Mouse (Mus musculus) lung, embryonic 16.5 days (tissue): ENCODE results near the gene Vdr. TPM values are rescaled to one million over a fixed set of nuclear protein-coding genes. Genes with fewer than 3 reads are reported as not detected.

Source experiments
- ATAC-seq: fragments of 200-750 bp; cut with Nextera tagmentation; 2 replicates; pipeline ENCODE4 v1.8.0; 2017; ENCODE audit warnings: low read depth, mild to moderate bottlenecking, moderate library complexity
- H3K27ac ChIP-seq: fragments of 300-500 bp; sonication (generic); 2 replicates; pipeline ENCODE4 v1.5.1; 2014; ENCODE audit warnings: mild to moderate bottlenecking, control low read depth, low read length
- H3K27me3 ChIP-seq: fragments of 300-500 bp; sonication (generic); 2 replicates; pipeline ENCODE4 v1.6.1; 2014; ENCODE audit warnings: low read depth, low read length, mixed read lengths; ENCODE audit not compliant: control insufficient read depth, insufficient read depth
- H3K36me3 ChIP-seq: fragments of 300-500 bp; sonication (generic); 2 replicates; pipeline ENCODE4 v1.6.1; 2014; ENCODE audit warnings: low read length; ENCODE audit not compliant: control insufficient read depth, insufficient read depth
- H3K4me1 ChIP-seq: fragments of 300-500 bp; sonication (generic); replicated peaks from 2 replicates; pipeline ENCODE4 v1.6.1; 2014; ENCODE audit warnings: low read length, mixed read lengths; ENCODE audit not compliant: control insufficient read depth, insufficient read depth
- H3K4me2 ChIP-seq: fragments of 300-500 bp; sonication (generic); 2 replicates; pipeline ENCODE4 v1.6.1; 2014; ENCODE audit warnings: low read depth, low read length, control low read depth
- H3K4me3 ChIP-seq: fragments of 300-500 bp; sonication (generic); 2 replicates; pipeline ENCODE4 v1.5.1; 2014; ENCODE audit warnings: mild to moderate bottlenecking, low read length, control low read depth
- H3K9ac ChIP-seq: fragments of 300-500 bp; sonication (generic); 2 replicates; pipeline ENCODE4 v1.6.1; 2014; ENCODE audit warnings: low read length, control low read depth
- H3K9me3 ChIP-seq: fragments of 300-500 bp; sonication (generic); 2 replicates; pipeline ENCODE4 v1.6.1; 2016; ENCODE audit warnings: low read length; ENCODE audit not compliant: control insufficient read depth
- WGBS: fragments of 180-500 bp; shearing (Covaris S2); extraction: QIAGEN DNeasy Blood & Tissue Kit; methylation state at CpG from one replicate; pipeline ENCODE4 v1.1.7; 2014; 5-methylcytosine and 5-hydroxymethylcytosine counted together
- polyA plus RNA-seq: library from polyadenylated mRNA; unstranded; fragments of >200 nt; fragmentation: Nextera tagmentation; extraction: Ambion mirVana; gene quantifications from 2 replicates; pipeline ENCODE4 v1.2.1, GENCODE M21; 2015

Vdr gene
- polyA plus RNA-seq, 1 experiment from 2014 or later = 1.7 TPM

- H3K4me1 ChIP-seq = peaks cover 66% of the 10 kb centered on the region
- no peaks in the 10 kb centered on the region for H3K9me3 ChIP-seq
- no peak overlapping the region for H3K4me3 ChIP-seq
- H3K9ac ChIP-seq = no peak overlapping the region; the same call in 1 of the 2 replicates
- WGBS = 60% methylated on average over 6 of the region's 6 CpGs
- H3K4me2 ChIP-seq = no peak overlapping the region
- no peaks in the 10 kb centered on the region for H3K27me3 ChIP-seq
- peaks cover 2% of the 10 kb centered on the region; the same call in 1 of the 2 replicates for H3K36me3 ChIP-seq
- ATAC-seq = no peak
- H3K27ac ChIP-seq = peak overlapping the region; percentile 61
Measured at GRCm38 (mm10) chr15:97821983-97822363, 88.5 kb downstream of the Vdr start.

GRCm38 (mm10) chr15:97821321-97821982, 89.0 kb downstream of the Vdr start:
- Histone ChIP-seq H3K27ac (peak overlapping the region; percentile 61), H3K27me3 (no peaks in the 10 kb centered on the region), H3K4me3 (no peak overlapping the region), H3K9me3 (no peaks in the 10 kb centered on the region), H3K4me1 (peaks cover 61% of the 10 kb centered on the region), H3K36me3 (no peaks in the 10 kb centered on the region; the same call in 1 of the 2 replicates), H3K9ac (no peak overlapping the region; the same call in 1 of the 2 replicates), H3K4me2 (0 out of 2 replicates have a peak overlapping the region, but pooled peaks have one; percentile 8)
- peak; percentile 30 for ATAC-seq
- WGBS = 29% methylated on average over 10 of the region's 10 CpGs

GRCm38 (mm10) chr15:97819937-97820336, 90.5 kb downstream of the Vdr start:
- Histone ChIP-seq H3K9me3 (no peaks in the 10 kb centered on the region), H3K27me3 (no peaks in the 10 kb centered on the region), H3K4me1 (peaks cover 47% of the 10 kb centered on the region), H3K36me3 (no peaks in the 10 kb centered on the region; the same call in 1 of the 2 replicates), H3K9ac (no peak overlapping the region), H3K27ac (no peak overlapping the region), H3K4me3 (no peak overlapping the region), H3K4me2 (no peak overlapping the region)
- ATAC-seq = no peak
- 87% methylated on average over 9 of the region's 9 CpGs for WGBS

GRCm38 (mm10) chr15:97816199-97816994, 94.0 kb downstream of the Vdr start:
- H3K27ac ChIP-seq = no peak overlapping the region
- no peak for ATAC-seq
- H3K9ac ChIP-seq = no peak overlapping the region
- H3K4me1 ChIP-seq = peaks cover 39% of the 10 kb centered on the region
- 88% methylated on average over 17 of the region's 17 CpGs for WGBS
- no peak overlapping the region for H3K4me3 ChIP-seq
- no peaks in the 10 kb centered on the region for H3K27me3 ChIP-seq
- H3K36me3 ChIP-seq = no peaks in the 10 kb centered on the region; the same call in 1 of the 2 replicates
- H3K9me3 ChIP-seq = no peaks in the 10 kb centered on the region
- no peak overlapping the region for H3K4me2 ChIP-seq

GRCm38 (mm10) chr15:97815254-97815653, 95.2 kb downstream of the Vdr start:
- Histone ChIP-seq H3K4me1 (peaks cover 27% of the 10 kb centered on the region), H3K27ac (no peak overlapping the region), H3K36me3 (peaks cover 5% of the 10 kb centered on the region), H3K9me3 (no peaks in the 10 kb centered on the region), H3K4me3 (no peak overlapping the region), H3K4me2 (no peak overlapping the region), H3K27me3 (no peaks in the 10 kb centered on the region), H3K9ac (no peak overlapping the region)
- no peak for ATAC-seq
- 88% methylated on average over 4 of the region's 4 CpGs for WGBS

GRCm38 (mm10) chr15:97814703-97815102, 95.7 kb downstream of the Vdr start:
- Histone ChIP-seq H3K4me3 (no peak overlapping the region), H3K27ac (peak overlapping the region; percentile 40; the same call in 1 of the 2 replicates), H3K36me3 (peaks cover 10% of the 10 kb centered on the region), H3K9me3 (no peaks in the 10 kb centered on the region), H3K4me1 (peaks cover 27% of the 10 kb centered on the region), H3K9ac (0 out of 2 replicates have a peak overlapping the region, but pooled peaks have one; percentile 26), H3K4me2 (no peak overlapping the region), H3K27me3 (no peaks in the 10 kb centered on the region)
- 39% methylated on average over 5 of the region's 5 CpGs for WGBS
- no peak for ATAC-seq

GRCm38 (mm10) chr15:97813452-97814204, 96.8 kb downstream of the Vdr start:
- peaks cover 17% of the 10 kb centered on the region for H3K36me3 ChIP-seq
- no peak overlapping the region for H3K4me3 ChIP-seq
- 39% methylated on average over 21 of the region's 21 CpGs for whole genome bisulfite sequencing
- no peaks in the 10 kb centered on the region for H3K27me3 ChIP-seq
- peaks cover 27% of the 10 kb centered on the region for H3K4me1 ChIP-seq
- peak; percentile 53 for ATAC-seq
- no peaks in the 10 kb centered on the region for H3K9me3 ChIP-seq
- 0 out of 2 replicates have a peak overlapping the region, but pooled peaks have one; percentile 10 for H3K27ac ChIP-seq
- no peak overlapping the region for H3K9ac ChIP-seq
- H3K4me2 ChIP-seq = no peak overlapping the region

GRCm38 (mm10) chr15:97812875-97813274, 97.6 kb downstream of the Vdr start:
- Histone ChIP-seq H3K4me1 (peaks cover 27% of the 10 kb centered on the region), H3K27me3 (no peaks in the 10 kb centered on the region), H3K27ac (0 out of 2 replicates have a peak overlapping the region, but pooled peaks have one; percentile 2), H3K4me2 (no peak overlapping the region), H3K4me3 (no peak overlapping the region), H3K9ac (no peak overlapping the region), H3K36me3 (peaks cover 23% of the 10 kb centered on the region), H3K9me3 (no peaks in the 10 kb centered on the region)
- no peak for ATAC-seq
- 56% methylated on average over 7 of the region's 7 CpGs for WGBS
